Mouse (Mus musculus): Measurements from ENCODE around the gene Lrrc8e. TPM values are rescaled to one million over a fixed set of nuclear protein-coding genes. Genes with fewer than 3 reads are reported as not detected.

Gene Lrrc8e
- polyA plus RNA-seq (2012; rRNA removed) = 0.05 TPM in 1 of 2 replicates, not detected in the other

GRCm38 (mm10) chr8:4226739-4227347 is at the start of gene Lrrc8e:
Lrrc8e (plus strand) TSS chr8:4226827.

GRCm38 (mm10) chr8:4216791-4217621 is 9.6 kb upstream of the Lrrc8e start, which contains the start of gene Prr36:
Prr36 (minus strand) TSS chr8:4217459.

GRCm38 (mm10) chr8:4238434-4239192 is 12.0 kb downstream of the Lrrc8e start, which contains the start of the genes Map2k7 and Gm49320:
Map2k7 (plus strand) TSS chr8:4238740.
Gm49320 (plus strand) TSS chr8:4238865.

GRCm38 (mm10) chr8:4247951-4248540 is 21.4 kb downstream of the Lrrc8e start, which contains the start of gene Tgfbr3l:
Tgfbr3l (plus strand) TSS chr8:4248214.

GRCm38 (mm10) chr8:4252934-4253841 is 26.6 kb downstream of the Lrrc8e start, which contains the start of gene Snapc2:
Snapc2 (plus strand) TSS chr8:4253080.

GRCm38 (mm10) chr8:4259125-4259804 is 32.6 kb downstream of the Lrrc8e start, which contains the start of gene Ctxn1:
Ctxn1 (minus strand) TSS chr8:4259274.

GRCm38 (mm10) chr8:4275275-4276110 is 48.9 kb downstream of the Lrrc8e start, which contains the start of gene Timm44:
Timm44 (minus strand) TSS chr8:4275913.

Other genes starting within 250 kb of the Lrrc8e start
- 0.09 and 0.13 TPM in 2 replicates for gene Cd209f, start 121.0 kb upstream of the Lrrc8e start, polyA plus RNA-seq (2012; rRNA removed)
- not detected in 2 replicates for gene Cd209g, start 92.7 kb upstream of the Lrrc8e start, polyA plus RNA-seq (2012; rRNA removed)
- gene Evi5l, start 60.3 kb upstream of the Lrrc8e start, polyA plus RNA-seq (2012; rRNA removed) = 90.6 and 100 TPM in 2 replicates
- 27.0 and 36.3 TPM in 2 replicates for gene Prr36, start 9.4 kb upstream of the Lrrc8e start, polyA plus RNA-seq (2012; rRNA removed)
- gene Map2k7, start 11.9 kb downstream of the Lrrc8e start, polyA plus RNA-seq (2012; rRNA removed) = 45.0 and 47.8 TPM in 2 replicates
- gene Gm49320, start 12.0 kb downstream of the Lrrc8e start, polyA plus RNA-seq (2012; rRNA removed) = 2.6 and 2.8 TPM in 2 replicates
- gene Tgfbr3l, start 21.4 kb downstream of the Lrrc8e start, polyA plus RNA-seq (2012; rRNA removed) = 20.2 and 20.8 TPM in 2 replicates
- gene Snapc2, start 26.3 kb downstream of the Lrrc8e start, polyA plus RNA-seq (2012; rRNA removed) = 63.3 and 64.1 TPM in 2 replicates
- 411 and 502 TPM in 2 replicates for gene Ctxn1, start 32.4 kb downstream of the Lrrc8e start, polyA plus RNA-seq (2012; rRNA removed)
- 85.2 and 87.1 TPM in 2 replicates for gene Timm44, start 49.1 kb downstream of the Lrrc8e start, polyA plus RNA-seq (2012; rRNA removed)
- 13.8 and 14.7 TPM in 2 replicates for gene Ccl25, start 98.4 kb downstream of the Lrrc8e start, polyA plus RNA-seq (2012; rRNA removed)
- 40.4 and 40.9 TPM in 2 replicates for gene Elavl1, start 98.6 kb downstream of the Lrrc8e start, polyA plus RNA-seq (2012; rRNA removed)

All from central nervous system, embryonic 18 days (tissue).